Mouse (Mus musculus): ENCODE measurements around the gene Nr2f1.

- TF ChIP-seq CTCF (conservative IDR thresholded peaks at IDR 0.05; ENCODE audit: low read length), result no peak
- no peak for TF ChIP-seq POU5F1 (IDR thresholded peaks at IDR 0.05; ENCODE audit: borderline replicate concordance, low read length)
- no peak for TF ChIP-seq NANOG (IDR thresholded peaks at IDR 0.05; ENCODE audit: borderline replicate concordance, low read length)
Measured at GRCm38 (mm10) chr13:78162149-78162548, 37.4 kb downstream of the Nr2f1 start.
